Mouse (Mus musculus) urinary bladder, postnatal 4 days (tissue): ENCODE results near the gene Prpsap1.
"Not testable (repeated sequence)": the region's sequence is repeated elsewhere in the genome, so short reads cannot be mapped to it uniquely, and the experiment has no call there.

Experiments
- DNase-seq, 2 experiments: peaks; one replicate each; pipeline ENCODE4 v3.0.0; 2021 to 2022; ENCODE audit warnings: low spot score in 2 of 2

The Prpsap1 gene

DNA sequence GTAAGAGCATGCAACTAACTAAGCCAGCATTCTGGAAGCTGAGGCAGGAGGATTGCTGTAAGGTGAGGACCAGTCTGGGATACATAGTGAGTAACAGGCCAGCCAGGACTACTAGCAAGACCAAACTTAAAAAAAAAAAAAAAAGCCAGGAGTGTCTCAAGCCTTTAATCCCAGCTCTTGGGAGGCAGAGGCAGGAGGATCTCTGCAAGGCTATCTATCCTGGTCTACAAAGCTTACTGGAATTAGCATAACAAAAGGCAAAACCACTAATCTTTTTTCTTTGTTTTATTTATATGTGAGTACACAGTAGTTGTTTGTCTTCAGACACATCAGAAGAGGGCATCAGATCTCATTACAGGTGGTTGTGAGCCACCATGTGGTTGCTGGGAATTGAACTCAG is 5.8 kb downstream of the Prpsap1 start:
- no peak for DNase-seq

DNA sequence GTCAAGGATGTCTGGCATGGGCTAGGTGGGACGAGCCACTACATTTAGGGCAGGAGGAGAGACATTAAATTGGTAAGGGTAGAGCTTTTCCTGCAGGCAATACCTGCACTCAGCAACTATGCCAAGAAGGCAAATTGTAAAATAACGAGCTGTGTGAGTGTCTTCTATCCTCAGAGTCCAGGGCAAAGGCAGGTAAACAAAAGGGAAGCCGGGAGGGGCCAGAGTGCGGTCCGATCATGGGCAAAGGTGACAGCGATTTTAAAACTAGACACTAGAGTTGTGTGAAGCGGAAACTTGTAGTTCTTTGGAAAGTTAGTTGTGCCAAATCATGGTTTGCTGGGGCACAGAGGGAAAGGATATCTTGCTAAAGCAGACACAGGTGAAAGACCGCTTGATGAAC is 9.7 kb downstream of the Prpsap1 start:
- DNase-seq = no peak

DNA sequence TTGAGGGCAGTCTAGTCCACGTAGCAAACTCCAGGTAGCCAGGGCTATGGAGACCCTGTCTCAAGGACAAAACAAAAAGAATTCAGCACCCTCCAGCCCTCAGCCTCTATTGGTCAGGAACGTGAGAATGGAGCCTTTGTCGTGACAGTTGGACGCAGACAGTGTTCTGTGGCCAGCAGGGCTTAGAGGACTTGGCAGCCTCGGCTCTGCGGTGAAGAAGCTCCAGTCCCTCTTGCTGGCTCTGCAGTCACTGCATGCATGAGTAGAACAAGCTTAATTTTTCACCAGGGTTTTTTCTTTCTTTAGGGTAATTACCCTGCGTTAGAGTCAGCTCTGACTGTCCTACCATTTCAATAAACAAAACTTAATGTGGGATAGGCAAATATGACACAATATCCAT is 12.2 kb downstream of the Prpsap1 start:
- no peak for DNase-seq

DNA sequence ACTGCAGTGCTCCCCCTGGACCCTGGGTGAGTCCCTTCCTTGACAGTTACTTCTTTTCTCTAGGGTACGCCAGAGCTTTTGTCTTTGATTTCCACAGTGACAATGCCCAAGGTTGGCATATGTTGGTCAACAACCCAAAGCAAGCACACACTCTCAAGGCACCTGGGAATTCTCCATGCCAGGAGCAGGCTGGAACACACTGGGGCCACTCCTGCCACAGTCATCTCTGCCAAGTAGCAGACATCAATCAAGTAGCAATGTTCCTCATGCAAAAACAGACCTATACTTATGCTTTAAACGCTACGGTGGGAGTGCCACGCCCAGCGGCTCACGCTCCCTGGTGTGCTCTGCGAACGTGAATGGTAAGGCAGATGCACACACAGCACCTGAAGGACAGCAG is 13.0 kb downstream of the Prpsap1 start:
- DNase-seq = no peak

DNA sequence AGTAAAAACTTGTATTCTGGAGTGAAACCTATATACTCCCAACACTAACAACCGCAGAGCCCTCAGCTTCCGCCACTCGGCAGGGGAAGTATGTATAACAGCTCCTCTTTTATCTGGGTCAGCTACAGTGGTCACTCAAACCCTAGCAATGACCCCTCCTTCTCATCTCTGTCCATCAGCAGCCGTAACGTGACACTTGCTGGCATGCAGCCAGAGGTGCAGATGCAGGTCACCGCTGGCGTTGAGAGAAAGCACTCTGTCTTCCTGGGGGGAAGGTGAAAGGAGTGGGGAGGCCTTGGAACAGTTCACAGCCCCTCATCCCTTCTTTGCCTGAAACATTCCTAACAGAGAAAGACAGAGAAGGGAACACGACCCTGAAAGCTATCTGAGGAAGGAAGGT is 14.2 kb downstream of the Prpsap1 start:
- DNase-seq = no peak

DNA sequence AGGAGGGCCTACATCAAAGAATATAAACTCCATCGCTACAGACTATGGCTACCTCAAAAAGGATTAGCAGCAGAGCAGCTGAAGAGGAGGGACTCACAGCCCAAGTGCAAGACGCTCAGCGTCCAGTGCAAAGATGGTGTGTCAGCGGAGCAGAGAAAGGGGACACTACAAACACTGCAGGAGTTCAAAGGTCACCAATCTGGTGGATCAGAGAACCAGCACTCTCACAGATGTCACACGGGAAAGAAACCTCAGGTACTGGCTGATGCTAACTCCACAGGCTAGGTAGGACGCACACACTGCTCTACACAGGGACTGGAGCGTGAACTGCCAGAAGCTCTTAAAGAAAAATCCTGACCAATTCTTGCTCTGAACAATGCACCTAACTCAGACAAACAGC is 15.0 kb downstream of the Prpsap1 start:
- DNase-seq = no peak

DNA sequence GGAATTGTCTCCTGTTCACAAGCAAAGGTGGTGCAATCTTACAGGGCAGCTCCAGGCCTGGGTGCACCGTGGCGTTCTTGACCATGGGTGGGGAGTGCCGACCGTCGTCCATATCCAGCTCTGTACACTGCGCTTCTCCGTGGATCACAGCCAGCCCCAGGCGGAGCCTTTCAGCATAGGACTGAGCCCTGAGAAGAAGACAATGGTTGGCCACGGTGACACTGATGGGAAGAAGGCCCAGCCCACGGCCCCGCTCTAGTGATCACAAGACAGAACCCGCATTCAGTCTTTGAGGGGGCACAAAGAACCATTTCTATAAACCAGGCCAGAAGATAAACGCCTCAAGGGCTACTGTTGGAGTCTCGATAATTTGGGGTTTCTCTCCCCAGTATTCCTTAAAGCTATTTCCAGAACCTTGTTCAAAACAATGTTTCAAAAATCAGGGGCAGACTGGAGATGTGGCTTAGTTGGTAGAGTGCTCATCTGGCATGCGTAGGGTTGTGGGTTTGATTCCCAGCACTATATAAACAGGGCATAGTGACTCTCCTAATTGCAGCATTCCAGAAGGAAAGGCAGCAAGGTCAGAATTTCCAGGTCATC is 16.7 kb downstream of the Prpsap1 start:
- DNase-seq = no peak

DNA sequence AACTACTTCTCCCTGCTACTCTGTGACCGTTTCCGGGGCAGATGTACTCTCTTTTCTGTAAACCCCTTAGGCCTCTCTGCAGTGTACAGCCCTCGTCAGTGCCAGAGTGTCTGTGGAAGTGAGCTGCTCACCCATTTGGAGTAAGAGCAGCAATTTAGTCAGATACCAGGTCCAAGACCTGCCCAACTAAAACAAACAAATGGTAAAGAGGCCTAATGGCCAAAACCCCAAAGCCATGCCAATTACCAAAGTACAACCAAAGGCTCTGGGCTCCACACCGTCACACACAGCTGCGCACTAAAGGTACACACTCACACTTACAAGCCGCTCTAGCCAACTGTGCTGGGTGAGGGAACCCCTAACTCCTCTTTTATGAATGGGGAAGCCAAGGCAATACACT is 17.3 kb downstream of the Prpsap1 start:
- DNase-seq = no peak

DNA sequence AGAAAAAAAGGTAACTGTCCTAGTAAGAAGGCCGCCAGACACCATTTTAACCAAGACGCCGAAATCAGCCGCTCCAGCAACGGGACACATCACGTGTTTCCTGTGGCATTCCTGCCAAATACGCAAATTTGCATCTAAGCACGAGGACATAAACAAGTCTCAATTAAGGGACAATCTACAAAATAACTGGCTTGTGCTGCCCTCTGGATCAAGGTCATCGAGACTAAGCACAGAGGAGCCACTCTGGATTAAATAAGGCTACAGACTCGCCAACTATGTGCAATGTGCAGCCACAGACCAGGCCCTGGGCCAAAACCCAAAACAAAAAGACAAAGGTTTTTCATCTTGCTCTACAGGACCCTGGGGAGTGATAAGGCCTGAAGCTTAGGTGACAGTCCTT is 18.0 kb downstream of the Prpsap1 start:
- no peak for DNase-seq

DNA sequence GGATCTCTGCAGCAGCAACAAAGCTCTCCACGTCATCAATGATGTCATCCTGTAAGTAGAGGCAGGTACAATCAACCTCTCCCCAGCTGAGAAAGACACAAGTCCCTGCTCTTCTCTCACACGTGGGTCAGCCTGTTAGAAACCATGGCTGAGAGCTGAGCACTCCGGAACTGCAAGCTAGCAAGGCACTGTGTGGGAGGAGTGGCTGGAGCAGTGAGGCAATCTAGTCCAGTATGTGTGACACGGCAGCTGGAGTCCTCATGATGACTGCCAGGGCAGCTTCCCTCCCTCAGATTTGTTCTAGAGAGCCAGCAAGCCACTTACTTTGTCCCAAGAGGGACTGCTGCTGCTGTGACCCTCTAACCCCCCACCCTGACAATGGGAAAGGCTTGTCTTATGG is 21.7 kb downstream of the Prpsap1 start:
- DNase-seq = no peak

DNA sequence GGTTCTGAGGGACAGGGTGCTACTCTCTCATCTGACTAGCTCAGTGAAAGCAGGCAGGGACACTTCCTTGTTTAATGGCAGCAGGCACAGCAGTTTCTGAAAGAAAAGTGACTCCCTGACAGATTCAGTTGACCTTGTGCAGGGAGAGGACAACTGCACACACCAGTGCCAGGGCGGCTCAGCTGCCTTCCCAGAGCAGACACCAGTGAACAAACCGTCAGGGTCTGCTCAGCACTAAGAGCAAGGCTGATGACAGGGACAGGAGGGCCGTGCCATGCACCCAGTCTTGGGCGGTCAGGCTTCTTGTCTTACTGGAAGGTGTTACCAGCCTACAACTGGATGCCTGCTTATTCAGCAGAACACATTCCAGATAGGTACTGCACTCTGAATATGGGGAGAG is 23.1 kb downstream of the Prpsap1 start:
- DNase-seq = no peak

DNA sequence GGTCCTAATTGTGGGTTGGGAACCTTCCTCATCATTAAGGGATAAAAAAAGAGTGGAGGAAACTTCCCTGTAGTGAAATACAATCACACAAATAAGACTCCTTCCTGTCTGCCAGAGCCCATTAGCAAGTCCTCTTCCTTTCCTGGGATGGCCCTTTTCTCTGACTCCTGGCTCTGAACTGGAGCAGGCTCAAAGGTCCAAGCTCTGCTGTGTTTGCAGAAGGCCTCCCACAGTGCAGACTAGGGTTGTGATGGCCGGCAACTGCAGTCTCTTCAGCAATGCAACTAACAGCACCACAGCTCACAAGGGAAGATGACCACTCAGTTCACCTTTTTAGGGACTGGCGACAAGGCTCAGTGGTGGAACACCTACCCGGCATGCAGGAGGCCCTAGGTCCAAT is 23.8 kb downstream of the Prpsap1 start:
- no peak for DNase-seq

DNA sequence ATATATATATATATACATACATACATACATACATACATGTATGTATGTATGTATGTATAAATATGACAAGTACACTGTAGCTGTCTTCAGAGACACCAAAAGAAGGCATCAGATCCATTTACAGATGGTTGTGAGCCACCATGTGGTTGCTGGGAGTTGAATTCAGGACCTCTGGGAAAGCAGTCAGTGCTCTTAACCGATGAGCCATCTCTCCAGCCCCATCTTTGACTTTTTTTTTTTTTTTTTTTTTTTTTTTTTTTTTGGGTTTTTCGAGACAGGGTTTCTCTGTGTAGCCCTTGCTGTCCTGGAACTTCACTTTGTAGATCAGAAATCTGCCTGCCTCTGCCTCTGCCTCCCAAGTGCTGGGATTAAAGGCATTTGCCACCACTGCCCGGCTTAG is 25.7 kb downstream of the Prpsap1 start:
- not testable (repeated sequence) for DNase-seq

DNA sequence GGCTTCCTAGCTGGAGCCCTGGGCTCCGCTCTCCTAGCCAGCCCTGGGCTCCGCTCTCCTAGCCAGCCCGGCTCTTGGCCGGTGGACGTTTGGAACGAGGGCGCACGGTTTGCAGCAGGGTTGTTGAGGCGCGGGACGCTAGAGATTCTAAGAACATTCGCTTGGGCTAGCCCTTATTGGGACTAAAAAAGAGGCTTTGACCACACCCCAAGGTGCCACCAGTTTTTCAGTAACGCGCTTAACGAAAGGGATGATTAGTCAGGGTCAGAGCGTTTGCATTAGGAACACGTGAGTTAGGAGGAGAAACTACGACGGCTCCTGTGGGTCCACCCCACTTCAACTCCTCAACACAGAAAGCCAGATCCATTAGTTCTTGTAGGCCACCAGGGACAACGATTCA is 27.9 kb downstream of the Prpsap1 start, which contains the start of gene Qrich2:
Gene Qrich2, minus strand, starts transcription at position 101 of the 400 bp plus-strand sequence.
- no peak for DNase-seq

DNA sequence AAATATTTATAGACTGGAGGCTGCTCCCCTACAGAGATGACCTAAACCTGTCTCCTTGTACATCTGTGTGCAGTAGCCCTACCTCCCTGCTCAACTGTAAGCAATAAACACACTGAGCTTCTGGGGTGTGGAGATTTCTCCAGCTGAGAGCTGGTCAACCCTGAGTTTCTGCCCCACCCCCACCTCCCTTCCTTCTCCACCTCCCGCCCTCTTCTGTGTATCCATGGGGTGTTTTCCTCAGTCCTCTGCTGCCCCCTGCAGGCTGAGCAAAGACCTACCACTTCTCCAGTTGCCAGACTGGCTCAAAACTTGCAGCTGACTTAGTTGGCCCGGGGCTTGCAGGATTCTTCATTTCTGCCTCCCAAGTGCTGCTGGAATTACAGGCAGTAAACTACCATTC is 30.2 kb downstream of the Prpsap1 start:
- DNase-seq = peak; percentile 78 to 91

DNA sequence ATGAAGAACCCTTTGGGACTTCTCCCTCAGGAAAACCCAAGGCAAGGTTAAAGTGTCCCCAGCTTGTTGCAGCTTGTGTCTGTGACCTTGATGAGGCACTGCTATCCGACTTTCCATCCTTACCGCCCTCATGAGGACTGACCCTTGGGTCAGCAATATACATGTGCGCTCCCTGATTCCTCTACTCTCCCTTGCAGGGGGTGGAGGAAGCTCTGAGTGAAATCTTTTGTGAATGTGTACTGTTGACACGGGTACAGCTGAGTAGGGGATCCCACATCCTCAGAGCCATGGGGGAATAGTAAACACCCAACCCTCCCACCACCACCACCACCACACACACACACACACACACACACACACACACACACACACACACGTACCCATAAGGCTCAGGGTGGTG is 30.7 kb downstream of the Prpsap1 start:
- no peak for DNase-seq

DNA sequence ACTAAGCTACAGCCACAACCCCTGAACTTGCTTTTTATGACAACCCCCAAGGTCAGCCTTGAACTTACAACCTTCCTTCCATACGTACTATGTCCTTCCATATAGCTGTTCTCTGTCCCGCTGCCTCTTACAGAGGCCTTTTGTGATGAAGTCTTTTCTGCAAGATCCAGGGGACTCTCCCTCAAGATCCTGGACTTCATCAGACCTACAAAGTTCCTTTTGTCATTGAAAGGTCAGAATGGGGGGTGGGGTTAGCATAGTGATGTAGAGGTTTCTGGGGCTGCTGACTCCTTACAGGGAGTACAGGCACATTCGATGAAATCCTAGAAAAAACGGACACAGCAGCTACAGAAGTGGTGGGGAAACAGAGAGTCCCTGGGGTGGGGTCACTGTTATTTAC is 34.2 kb downstream of the Prpsap1 start:
- no peak for DNase-seq

DNA sequence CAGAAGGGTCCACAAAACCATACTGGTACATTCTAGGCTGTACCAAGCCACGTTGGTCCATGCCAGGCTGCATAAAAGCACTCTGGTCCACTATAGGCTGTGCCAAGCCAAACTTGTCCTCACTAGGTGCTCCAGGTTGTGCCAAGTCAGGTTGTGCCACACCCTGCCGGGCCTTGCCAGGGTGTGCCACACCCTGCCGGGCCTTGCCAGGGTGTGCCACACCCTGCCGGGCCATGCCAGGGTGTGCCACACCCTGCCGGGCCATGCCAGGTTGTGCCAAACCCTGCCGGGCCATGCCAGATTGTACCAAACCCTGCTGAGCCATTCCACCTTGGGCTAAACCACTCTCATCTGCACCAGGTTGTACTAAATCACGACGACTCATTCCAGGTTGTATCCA is 37.8 kb downstream of the Prpsap1 start:
- no peak for DNase-seq

DNA sequence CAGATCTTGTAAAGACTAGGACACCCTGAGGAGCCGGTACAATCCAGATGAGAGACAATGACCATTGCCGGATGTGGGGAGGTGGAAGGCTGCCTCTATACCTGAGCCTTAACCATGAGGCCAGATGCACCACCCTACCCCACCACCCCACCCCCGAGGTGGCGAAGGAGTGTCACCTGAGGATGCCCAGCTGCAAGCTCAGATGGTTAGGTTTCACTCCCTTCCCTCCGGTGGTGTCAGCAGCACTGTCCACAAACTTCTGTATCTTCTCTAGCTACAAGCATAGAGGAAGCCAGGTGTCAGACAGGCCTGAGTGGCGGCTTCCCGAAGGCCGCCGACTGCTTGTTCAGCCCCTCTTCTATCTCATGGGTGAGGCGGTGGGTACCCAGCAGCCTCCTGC is 40.1 kb downstream of the Prpsap1 start:
- no peak for DNase-seq

DNA sequence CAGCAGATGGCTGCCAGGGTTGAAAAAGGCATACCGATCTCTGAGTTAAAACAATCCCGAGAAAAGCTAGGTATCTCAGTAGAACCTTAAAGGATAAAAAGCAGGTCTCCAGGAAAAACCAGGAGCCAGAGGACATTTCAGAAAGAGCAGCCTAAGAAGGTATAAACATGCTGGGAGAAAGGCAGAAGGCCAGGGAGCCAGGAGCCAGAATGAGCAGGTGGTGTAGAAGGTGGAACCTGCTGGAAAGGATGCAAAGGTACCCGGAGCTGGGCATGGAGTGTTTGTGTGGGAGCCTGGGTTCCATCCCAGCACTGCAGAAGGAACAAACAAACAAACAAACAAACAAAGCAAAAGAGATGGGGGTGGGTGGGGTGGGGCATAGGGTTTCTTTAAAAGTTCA is 44.7 kb downstream of the Prpsap1 start:
- DNase-seq = no peak

DNA sequence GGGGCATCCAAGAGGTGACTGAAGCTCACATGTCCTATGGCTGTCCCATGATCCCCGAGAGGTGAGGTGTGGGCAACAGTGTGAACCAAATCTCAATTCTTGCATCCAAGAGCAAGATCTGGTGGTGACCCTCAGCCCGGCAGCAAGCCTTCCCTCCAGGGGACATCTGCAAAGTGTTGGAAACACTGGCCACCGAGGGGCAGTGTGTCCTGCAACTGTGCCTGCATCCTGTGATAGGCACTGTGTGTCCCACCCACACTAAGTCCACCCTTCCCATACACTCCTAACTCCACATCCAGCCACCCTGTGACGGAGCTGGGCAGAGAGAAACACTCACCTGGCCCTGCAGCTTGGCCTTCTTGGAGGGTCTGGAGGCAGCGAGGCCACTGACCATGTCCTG is 46.2 kb downstream of the Prpsap1 start:
- DNase-seq = no peak

DNA sequence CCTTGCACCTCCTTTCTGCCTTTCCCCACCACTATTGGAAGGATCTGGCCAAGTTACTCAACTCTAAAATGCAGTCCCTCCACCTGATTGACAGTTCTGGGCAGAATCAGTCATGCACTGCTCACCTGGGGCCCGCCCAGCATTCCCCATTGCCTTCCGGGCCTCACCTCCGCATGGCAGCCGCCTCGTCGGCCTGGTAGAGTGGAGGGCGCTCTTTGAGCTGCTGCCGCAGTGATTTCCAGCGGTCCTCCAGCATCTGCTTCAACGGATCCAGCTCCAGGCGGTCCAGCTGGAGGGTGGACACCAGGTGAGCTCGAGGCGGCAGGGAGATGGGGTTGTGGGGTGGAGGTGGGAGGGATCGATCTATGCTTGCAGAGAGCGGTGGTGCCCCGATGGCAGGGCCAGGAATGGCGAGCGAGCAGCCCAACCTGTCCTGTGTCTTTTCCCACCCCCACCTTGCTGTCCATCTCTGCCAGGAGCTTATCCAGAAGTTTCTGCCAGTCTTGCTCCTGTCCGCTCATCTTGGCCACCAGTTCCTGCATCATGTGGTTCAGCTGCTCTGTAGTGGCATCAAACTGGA is 47.6 kb downstream of the Prpsap1 start:
- no peak for DNase-seq

DNA sequence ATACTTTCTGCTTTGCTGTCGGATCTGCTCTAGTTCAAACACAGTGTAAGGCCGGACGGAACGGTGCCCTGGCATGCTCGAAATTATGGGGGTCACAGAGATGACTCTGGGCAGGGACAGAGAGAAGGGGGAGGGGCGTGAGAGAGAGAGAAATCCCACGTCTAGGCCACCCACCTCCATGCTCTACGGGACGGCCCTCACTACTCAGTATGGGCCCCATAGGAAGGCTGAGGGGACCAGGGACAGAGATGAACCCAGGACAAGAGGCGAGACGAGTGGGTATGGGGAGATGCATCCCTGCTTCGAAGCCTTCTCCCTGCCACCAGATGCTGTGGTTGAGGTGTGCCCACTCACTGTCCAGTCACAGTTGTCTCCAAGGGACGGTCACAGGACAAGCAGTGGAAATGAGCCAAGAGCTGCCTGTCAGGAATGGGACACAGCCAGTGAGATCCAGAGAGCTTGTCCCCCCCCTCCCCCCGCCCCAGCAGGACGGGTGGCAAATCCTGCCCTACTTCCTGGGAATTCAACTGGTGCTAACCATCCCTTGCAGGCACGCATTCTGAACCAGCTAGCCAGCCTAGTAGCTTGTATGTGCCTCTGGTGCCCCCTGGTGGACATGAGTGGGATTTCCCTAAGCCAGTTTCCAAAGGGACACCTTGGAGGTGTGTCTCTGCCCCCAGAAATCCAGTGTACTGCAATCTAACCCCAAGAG is 48.2 kb downstream of the Prpsap1 start:
- DNase-seq = peak; percentile 83 to 95

DNA sequence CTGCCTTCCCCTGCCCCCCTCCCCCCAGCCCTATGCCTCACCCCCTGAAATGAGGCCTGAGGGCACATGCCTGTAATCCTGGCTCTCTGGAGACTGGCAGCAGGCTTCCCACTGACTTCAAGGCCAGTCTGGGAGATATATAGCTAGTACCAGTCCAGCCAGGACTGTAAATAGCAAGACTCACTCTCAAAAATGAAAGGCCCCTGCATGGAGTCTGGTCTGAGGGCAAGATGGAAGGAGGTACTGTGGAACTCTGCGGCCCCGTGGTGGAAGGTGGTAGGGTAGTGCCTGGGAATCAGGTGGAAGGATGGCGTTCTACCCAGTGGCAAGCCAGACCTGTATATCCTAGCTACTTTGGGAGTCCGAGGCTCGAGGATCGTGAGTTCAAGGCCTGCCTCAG is 50.1 kb downstream of the Prpsap1 start:
- no peak for DNase-seq
